Mouse (Mus musculus) kidney, adult 2 months (tissue): ENCODE data around the gene Ciita. TPM values are rescaled to one million over a fixed set of nuclear protein-coding genes. Genes with fewer than 3 reads are reported as not detected.

Experiments used
- DNase-seq: peaks from one replicate; pipeline ENCODE4 v3.0.0; 2021
- H3K27ac ChIP-seq: fragments of 200-500 bp; 2 replicates; pipeline ENCODE4 v1.5.1; 2012; ENCODE audit warnings: low read depth, low read length, control low read depth, inconsistent platforms; ENCODE audit not compliant: insufficient read depth
- H3K27me3 ChIP-seq: fragments of 200-500 bp; replicated peaks from 2 replicates; pipeline ENCODE4 v1.6.1; 2012; ENCODE audit warnings: mild to moderate bottlenecking, moderate library complexity, low read length, inconsistent platforms; ENCODE audit not compliant: control insufficient read depth, insufficient read depth
- H3K36me3 ChIP-seq: fragments of 200-500 bp; 2 replicates; pipeline ENCODE4 v1.6.1; 2012; ENCODE audit warnings: mild to moderate bottlenecking, moderate library complexity, low read length, inconsistent platforms; ENCODE audit not compliant: control insufficient read depth, insufficient read depth
- H3K4me1 ChIP-seq: fragments of 200-500 bp; 2 replicates; pipeline ENCODE4 v1.6.1; 2011; ENCODE audit warnings: low read length; ENCODE audit not compliant: control insufficient read depth, insufficient read depth
- H3K4me3 ChIP-seq: fragments of 200-500 bp; 2 replicates; pipeline ENCODE4 v1.5.1; 2011; ENCODE audit warnings: mild to moderate bottlenecking, low read depth, low read length, control low read depth; ENCODE audit not compliant: insufficient read depth
- CTCF ChIP-seq: fragments of 200-500 bp; conservative IDR thresholded peaks from 2 replicates; pipeline ENCODE4 v1.5.1; 2011; ENCODE audit warnings: low read depth, mild to moderate bottlenecking, control low read depth, low read length, moderate library complexity, mixed read lengths; ENCODE audit not compliant: insufficient read depth, insufficient read length
- POLR2A ChIP-seq: fragments of 200-500 bp; IDR thresholded peaks from one replicate; pipeline ENCODE4 v1.6.1; 2011; ENCODE audit warnings: low read depth, low read length, control low read depth
- WGBS: fragments of 180-500 bp; shearing (Covaris S2); methylation state at CpG from one replicate; pipeline ENCODE4 v1.1.7; 2018; 5-methylcytosine and 5-hydroxymethylcytosine counted together
- polyA plus RNA-seq: library from polyadenylated mRNA; depleted of rRNA; stranded (reverse); fragments of >200 nt; gene quantifications from 2 replicates; pipeline ENCODE4 v1.2.3, GENCODE M21; 2012

Ciita gene
- polyA plus RNA-seq, 1 experiment = 5.3 TPM

DNA sequence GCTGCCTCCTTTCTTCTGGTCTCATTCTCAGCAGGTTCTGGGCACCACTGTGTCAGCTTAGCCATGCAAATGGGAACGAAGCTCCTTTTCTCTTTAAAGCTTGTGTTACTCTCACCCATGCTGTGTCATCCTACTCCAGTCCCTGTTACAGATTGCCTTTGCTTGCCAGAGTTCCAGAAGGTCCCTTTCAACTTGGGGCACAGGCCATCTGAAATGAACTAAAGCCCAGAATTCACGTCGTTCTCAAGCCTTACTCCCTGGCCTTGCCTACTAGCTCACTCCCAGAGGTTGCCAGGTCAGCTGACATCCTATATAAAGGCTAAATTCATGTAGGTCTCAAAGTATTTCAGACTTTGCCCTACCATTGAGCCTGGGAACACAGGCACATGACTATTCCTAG lies 69.1 kb downstream of the Ciita start:
- WGBS = 62% methylated on average over 3 of the region's 3 CpGs
- no peak for TF ChIP-seq CTCF
- TF ChIP-seq POLR2A = no peak
- Histone ChIP-seq H3K36me3 (no peaks in the 10 kb centered on the region), H3K4me1 (0 out of 2 replicates have a peak, but pooled peaks cover 9% of the 10 kb centered on the region), H3K27ac (no peak overlapping the region), H3K4me3 (no peak overlapping the region), H3K27me3 (no peaks in the 10 kb centered on the region)
- no peak for DNase-seq

DNA sequence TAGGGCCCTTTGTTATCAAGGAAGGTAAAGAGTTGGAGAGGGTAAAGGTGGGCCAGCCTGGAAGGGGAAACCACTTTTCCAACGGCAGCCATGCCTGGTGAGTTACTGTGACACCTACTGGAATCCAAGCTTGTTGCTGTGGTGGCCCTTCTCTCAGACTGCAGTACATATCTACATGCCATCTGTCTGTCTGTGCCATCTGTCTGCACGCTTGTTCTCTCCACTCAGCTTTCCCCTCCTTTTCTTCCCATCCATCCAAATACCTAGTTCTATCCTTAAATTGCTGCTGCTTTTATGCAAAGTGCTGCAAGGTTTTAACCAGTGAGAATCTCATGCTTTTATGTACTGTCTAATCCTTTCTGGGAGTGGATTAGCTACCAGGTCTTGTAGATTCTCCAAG lies 69.7 kb downstream of the Ciita start:
- TF ChIP-seq CTCF (no peak), POLR2A (no peak)
- H3K4me3 ChIP-seq = no peak overlapping the region
- H3K27me3 ChIP-seq = no peaks in the 10 kb centered on the region
- WGBS = 81% methylated on average over 2 of the region's 2 CpGs
- H3K36me3 ChIP-seq = no peaks in the 10 kb centered on the region
- no peak for DNase-seq
- 0 out of 2 replicates have a peak, but pooled peaks cover 9% of the 10 kb centered on the region for H3K4me1 ChIP-seq
- H3K27ac ChIP-seq = no peak overlapping the region

DNA sequence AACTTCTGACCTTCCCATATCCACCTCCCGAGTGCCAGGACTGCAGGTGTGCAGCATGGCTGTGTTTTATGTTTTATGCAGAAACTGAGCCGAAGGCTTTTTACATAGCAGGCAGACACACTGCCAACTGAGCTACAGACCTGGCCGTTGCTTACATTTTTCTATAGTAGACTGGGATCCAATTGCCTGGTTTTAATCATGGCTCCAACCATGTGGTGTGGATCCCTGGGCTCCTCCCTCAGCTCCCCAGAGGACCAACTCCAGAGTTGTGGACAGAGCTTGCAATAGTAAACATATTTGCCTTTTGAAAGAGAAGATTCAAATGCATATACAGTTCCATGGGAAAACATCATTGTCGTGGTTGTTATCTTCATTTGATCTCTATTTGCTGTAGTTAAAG lies 71.7 kb downstream of the Ciita start:
- no peaks in the 10 kb centered on the region for H3K27me3 ChIP-seq
- DNase-seq = no peak
- no peaks in the 10 kb centered on the region for H3K36me3 ChIP-seq
- WGBS = 68% methylated on average over 4 of the region's 4 CpGs
- no peak overlapping the region for H3K4me3 ChIP-seq
- H3K4me1 ChIP-seq = 0 out of 2 replicates have a peak, but pooled peaks cover 5% of the 10 kb centered on the region
- H3K27ac ChIP-seq = no peak overlapping the region
- TF ChIP-seq POLR2A (no peak), CTCF (no peak)

DNA sequence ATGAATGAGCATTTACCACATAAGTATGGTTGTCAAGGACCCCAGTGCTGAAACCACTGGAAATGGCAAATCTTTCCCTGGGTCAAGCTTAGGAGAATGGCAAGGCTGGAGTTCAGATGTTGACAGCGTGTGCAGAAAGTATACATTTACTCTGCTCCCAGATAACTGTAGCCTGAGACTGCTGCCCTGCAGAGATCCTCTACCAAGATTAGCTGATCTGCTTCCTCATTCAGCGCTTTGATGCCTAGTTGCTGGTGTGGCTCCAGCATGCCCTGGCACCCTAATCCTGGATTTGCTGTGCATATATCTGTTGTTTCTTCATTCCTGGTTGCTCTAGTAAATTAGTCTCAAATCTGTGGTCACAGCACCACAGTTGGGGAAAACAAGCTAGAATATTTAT lies 74.0 kb downstream of the Ciita start:
- WGBS = 86% methylated on average over 2 of the region's 2 CpGs
- TF ChIP-seq CTCF (no peak), POLR2A (no peak)
- H3K27me3 ChIP-seq = no peaks in the 10 kb centered on the region
- H3K36me3 ChIP-seq = no peaks in the 10 kb centered on the region
- H3K4me3 ChIP-seq = no peak overlapping the region
- no peak for DNase-seq
- H3K4me1 ChIP-seq = peaks cover 10% of the 10 kb centered on the region; the same call in 1 of the 2 replicates
- no peak overlapping the region for H3K27ac ChIP-seq

DNA sequence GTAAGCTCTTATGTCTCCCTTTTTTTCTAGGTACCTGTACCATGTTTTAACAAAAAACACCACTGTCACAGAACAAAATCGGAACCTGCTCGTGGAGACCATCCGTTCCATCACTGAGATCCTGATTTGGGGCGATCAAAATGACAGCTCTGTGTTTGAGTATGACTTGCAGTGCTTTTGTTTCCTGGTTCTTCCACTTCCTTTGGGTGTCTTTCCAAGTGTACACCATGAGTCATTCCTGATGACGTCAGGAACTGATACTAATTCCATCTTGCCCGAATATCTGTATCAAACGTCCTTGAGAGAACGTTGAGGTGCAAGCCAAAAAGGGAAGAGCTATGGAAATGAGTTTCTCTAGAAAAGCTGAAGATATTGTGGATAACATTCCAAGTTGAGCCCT lies 80.1 kb downstream of the Ciita start:
- H3K27me3 ChIP-seq = no peaks in the 10 kb centered on the region
- DNase-seq = no peak
- H3K4me3 ChIP-seq = no peak overlapping the region
- TF ChIP-seq CTCF (no peak), POLR2A (no peak)
- WGBS = 73% methylated on average over 8 of the region's 8 CpGs
- H3K36me3 ChIP-seq = peaks cover 3% of the 10 kb centered on the region
- no peak overlapping the region for H3K27ac ChIP-seq
- H3K4me1 ChIP-seq = peaks cover 5% of the 10 kb centered on the region; the same call in 1 of the 2 replicates

DNA sequence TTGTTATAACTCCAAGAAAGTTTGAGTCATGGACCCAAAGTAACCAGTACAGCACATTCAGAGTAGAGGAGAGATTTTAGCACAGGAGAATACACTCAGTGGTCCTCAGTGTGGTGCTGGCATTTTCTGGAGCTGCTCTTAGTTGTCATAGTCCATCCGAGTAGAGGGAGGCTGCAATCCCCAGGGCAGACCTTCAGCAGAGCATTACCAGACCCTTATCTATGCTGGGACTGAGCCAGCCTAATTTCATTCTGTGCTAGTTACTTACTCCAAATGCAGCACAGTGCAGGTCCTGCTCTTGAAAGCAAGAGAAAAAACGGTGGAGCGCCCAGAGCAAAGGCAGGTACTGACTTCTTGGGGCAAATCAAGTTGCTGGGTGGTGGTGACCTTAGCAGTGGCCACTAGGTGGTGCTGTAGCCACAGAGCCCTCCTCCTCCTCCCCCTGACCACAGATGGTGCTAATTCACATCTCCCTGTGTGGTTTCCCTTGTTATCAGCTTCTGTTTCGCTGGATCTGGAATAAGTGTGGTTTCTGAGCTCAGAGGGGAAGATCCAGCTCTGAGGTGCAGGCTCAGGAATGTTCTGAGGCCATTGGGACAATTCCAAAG lies 85.5 kb downstream of the Ciita start:
- 45% methylated on average over 4 of the region's 4 CpGs for WGBS
- H3K4me3 ChIP-seq = no peak overlapping the region
- no peak overlapping the region for H3K27ac ChIP-seq
- TF ChIP-seq POLR2A (no peak), CTCF (peak; percentile 95)
- H3K36me3 ChIP-seq = peaks cover 2% of the 10 kb centered on the region
- DNase-seq = peak; percentile 56
- no peaks in the 10 kb centered on the region for H3K27me3 ChIP-seq
- no peaks in the 10 kb centered on the region for H3K4me1 ChIP-seq

DNA sequence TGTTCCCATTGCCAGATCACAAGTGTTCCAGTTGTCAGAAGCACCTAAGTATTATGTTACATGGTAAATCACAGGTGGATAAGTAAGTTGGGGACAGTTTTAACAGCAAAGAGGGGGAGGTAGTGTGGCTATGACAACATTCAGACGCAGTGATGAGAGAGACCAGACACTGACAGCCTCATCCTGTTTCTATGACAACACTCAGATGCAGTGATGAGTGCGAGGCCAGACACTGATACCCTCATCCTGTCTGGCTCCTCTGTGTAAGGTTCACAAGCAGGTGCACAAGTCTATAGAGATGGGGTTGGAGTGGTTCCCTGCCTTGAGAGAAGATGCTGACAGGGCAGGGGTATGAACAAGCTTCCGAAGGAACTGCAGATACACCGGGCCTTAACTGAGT lies 87.3 kb downstream of the Ciita start:
- Histone ChIP-seq H3K4me1 (no peaks in the 10 kb centered on the region), H3K4me3 (no peak overlapping the region), H3K27me3 (no peaks in the 10 kb centered on the region), H3K36me3 (no peaks in the 10 kb centered on the region), H3K27ac (no peak overlapping the region)
- DNase-seq = no peak
- TF ChIP-seq CTCF (no peak), POLR2A (no peak)
- WGBS = 85% methylated on average over 4 of the region's 4 CpGs
